Mouse (Mus musculus) heart, postnatal 36 days (tissue): ENCODE measurements around the gene Ugt1a2. TPM values are rescaled to one million over a fixed set of nuclear protein-coding genes. Genes with fewer than 3 reads are reported as not detected.
"Not testable (repeated sequence)": the region's sequence is repeated elsewhere in the genome, so short reads cannot be mapped to it uniquely, and the experiment has no call there.

Experiments used
- DNase-seq, 2 experiments: peaks; one replicate each; pipeline ENCODE4 v3.0.0; 2021 to 2022
- intact Hi-C: fragments of 180-260 bp; cut with DNase I; formaldehyde crosslinking; loops from one replicate; pipeline ENCODE4 v1.15.1; 2025
- total RNA-seq, 2 experiments: library from RNA; stranded (reverse); gene quantifications; 2 replicates each; pipeline ENCODE4 v1.2.3; 2021

Ugt1a2 gene
- total RNA-seq, 2 experiments from 2014 or later = 0.14 TPM; not detected in 1

DNA sequence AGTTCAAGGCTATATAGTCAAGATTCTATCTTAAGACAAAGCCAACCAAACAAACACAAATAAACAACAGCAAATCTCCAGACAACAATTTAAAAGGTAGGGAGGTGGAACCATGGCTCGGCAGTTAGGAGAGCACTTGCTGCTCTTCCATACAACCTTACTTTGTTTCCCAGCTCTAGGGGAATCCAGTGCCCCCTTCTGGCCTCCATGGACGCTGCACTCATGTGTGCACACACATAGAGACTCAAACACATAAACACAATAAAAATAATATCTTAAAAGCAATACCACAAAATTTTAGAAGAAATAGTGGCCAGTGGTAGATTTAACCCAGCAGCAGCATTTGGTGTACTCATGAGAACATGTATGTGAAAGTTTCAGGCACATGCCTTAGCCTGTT, 16.7 kb downstream of the Ugt1a2 start:
- DNase-seq = no peak
- intact Hi-C loops = no loop called here

DNA sequence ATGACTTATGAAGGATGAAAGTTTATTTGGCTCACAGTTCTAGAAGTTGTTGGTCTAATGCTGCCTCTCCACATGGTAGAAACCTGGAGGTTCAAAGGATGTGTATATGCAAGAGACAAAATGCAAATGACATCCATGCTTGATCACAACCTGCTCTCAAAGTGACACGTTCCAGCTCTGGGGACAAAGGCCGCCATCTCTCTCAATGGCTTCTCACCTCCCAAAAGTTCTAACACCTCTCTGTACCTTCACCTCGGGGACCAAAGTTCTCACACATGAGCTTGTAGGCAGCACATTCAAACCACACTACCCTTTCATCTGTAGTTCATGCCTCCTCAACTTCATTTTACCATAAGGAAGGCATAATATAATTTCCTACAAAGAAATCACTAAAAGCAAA, 17.2 kb downstream of the Ugt1a2 start:
- DNase-seq = no peak
- intact Hi-C loops = no loop called here

DNA sequence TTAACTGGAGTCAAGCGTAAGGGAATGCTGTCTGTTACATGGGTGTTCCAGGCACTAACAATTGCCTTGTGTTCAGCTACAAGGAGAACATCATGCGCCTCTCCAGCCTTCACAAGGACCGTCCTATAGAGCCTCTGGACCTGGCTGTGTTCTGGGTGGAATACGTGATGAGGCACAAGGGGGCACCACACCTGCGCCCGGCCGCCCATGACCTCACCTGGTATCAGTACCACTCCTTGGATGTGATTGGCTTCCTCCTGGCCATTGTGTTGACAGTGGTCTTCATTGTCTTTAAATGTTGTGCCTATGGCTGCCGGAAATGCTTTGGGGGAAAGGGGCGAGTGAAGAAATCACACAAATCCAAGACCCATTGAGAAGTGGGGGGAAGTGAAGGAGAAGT, 17.6 kb downstream of the Ugt1a2 start:
- intact Hi-C loops = no loop called here
- no peak for DNase-seq

DNA sequence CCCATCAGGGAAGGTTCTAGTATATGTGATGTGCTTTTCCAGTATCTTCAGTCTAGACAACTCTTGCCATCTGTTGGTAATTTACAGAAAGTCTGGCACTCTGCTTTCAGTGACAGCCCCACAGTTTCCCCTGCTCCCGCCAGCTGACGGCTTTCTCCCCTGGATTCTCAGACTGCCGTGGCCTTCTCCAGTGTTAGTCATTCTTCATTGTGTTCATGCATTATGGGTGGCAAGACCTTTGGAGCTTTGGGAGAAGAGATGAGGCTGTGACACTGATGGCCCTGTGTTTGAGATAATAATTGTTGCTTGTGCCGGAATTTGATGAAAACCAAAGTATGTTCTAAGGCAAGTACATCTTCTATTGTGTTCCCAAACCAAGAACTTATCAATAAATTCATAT, 18.2 kb downstream of the Ugt1a2 start:
- no peak for DNase-seq
- intact Hi-C loops = no loop called here

DNA sequence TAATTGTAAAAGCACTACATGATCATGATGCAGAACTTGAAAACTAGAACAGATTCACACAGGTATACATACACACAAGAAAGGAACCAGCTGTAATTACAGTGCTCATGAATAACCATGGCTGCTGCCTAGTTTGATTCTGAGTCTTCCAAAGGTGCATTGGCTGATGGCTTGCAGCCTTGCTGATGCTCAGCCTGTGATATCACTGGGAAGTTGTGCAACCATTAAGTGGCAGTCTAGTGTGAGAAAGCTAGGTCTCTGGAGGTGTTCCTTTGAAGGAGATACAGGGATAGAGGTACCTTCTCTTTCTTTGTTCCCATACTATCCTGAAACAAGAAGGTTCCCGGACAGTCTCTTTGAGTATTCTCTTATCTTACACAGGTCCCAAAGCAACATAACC, 18.7 kb downstream of the Ugt1a2 start:
- intact Hi-C loops = no loop called here
- DNase-seq = no peak

DNA sequence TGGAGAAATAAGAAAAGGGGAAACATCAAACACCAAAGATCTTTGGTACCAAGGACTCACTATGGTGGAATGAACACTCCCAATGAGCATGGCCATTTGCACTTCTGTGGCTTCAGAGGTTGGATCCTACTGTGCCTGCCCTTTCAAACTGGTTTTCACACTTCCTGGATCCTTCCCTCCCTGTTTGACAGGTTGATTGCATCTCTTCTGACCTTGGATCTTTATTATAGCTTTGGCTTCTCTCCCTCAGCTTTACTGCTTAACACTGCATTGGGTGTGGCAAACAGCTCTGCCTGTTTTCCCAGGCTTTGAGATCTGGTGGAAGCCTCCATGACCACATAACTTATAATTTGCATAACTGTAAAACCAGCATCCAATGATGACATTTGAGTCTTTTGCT, 19.9 kb downstream of the Ugt1a2 start:
- peak in 1 of 2 experiments; percentile 11 for DNase-seq
- intact Hi-C loops = no loop called here

DNA sequence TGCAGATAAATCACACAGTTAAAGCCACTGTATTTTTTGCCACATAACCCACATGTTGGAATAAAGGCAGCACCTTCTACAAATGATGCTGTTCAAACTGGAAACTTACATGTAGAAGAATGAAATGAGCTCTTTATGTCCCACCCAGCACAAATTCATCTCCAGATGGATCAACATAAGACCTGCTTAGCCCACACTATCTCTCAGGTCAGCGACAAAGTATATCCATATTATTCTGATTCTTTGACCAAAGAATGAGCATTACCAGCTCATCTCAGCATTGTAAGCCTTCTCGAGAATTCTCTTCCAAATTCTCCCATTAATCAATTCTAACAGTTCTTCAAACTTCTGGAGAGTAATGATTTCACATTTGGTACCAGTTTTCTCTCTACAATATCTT, 21.8 kb downstream of the Ugt1a2 start:
- no peak for DNase-seq
- intact Hi-C loops = no loop called here

- peak in 1 of 2 experiments; percentile 2 for DNase-seq
- intact Hi-C loops = not testable (repeated sequence)
These were observed 22.7 kb downstream of the Ugt1a2 start for GRCm38 (mm10) chr1:88223011-88223515.

DNA sequence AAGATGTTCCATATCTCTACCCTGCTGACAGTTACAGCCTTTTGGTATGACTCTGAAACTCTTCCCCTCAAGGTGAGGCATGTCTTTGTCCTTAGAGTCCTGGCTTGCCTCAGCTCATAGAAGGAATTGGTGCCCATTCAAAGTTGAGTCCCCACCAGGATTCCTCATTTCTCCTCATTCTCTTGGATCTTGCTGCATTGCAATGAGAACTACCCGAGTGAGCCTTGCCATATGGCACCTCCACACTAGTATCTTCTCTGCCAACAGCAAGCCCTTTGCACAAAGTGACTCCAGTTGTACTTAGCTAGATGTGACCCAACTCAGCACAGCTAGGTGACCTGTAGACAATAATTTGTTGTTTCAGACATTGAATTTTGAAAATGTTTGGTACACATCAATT, 23.2 kb downstream of the Ugt1a2 start:
- intact Hi-C loops = no loop called here

GRCm38 (mm10) chr1:88224029-88224776, 23.8 kb downstream of the Ugt1a2 start:
- intact Hi-C loops = no loop called here
- DNase-seq = peak in 1 of 2 experiments; percentile 21

More for the DNA sequence above, 23.2 kb downstream of the Ugt1a2 start:
- peak in 1 of 2 experiments; percentile 6 for DNase-seq

DNA sequence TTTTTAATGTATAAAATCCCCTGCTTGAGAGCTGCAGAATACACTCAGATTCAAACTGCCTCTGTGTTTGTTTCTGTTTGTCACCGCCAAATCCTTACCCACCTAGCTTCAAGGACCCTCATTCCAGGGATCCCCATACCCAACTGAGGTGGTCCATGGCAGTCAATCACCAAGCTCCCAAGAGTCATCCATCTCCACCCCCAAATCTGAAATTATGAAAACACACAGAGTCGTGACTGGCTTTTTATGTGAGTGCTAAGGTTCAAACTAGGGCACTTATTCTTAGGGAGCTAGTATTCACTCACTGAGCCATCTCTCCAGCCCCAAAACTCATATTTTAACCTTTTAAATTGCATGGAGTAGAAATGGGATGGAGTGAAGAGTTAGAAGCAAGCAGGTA, 24.9 kb downstream of the Ugt1a2 start:
- intact Hi-C loops, DNase-seq: not testable (repeated sequence)

DNA sequence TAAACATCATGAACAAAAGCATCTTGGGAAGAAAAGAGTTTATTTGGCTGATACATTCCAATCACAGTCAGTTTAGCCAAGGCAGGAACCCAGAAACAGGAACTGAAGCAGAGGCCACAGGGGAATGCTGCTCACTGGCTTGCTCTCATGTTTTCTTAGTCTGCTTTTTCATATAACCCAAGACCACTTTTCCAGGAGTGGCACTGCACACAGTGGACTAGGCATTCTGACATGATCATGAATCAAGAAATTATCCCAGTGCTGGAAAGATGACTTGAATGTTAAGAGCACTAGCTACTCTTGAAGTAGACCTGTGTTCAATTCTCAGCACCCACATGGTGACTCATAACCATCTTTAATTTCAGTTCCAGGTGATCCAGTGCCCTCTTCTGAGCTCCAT, 25.3 kb downstream of the Ugt1a2 start:
- intact Hi-C loops = no loop called here
- DNase-seq = peak; percentile 4 to 7

GRCm38 (mm10) chr1:88226670-88227379, 26.4 kb downstream of the Ugt1a2 start, which contains the start of gene Mroh2a:
TSS of gene Mroh2a (plus strand) at chr1:88226986.
- intact Hi-C loops = no loop called here
- DNase-seq = peak; percentile 20 to 32

DNA sequence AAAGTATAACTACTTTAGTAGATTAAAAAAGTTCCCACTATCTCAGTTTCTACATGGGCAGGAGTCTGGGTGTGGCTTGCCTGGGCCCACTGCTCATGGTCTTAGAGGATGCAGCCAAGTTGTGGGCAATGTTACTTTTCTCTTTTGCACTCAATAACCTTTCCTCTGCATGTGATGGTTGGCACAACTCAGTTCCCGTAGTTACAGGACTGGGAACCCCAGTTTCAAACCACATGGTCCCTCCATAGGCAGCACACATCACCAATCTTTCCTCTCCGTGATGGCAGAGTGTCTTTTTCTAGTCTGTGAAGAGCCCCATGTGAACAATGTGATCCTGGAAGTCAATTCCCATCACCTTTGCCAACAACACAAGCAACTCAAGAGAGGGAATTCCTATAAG, 27.1 kb downstream of the Ugt1a2 start:
- DNase-seq = peak; percentile 12 to 14
- intact Hi-C loops = no loop called here

DNA sequence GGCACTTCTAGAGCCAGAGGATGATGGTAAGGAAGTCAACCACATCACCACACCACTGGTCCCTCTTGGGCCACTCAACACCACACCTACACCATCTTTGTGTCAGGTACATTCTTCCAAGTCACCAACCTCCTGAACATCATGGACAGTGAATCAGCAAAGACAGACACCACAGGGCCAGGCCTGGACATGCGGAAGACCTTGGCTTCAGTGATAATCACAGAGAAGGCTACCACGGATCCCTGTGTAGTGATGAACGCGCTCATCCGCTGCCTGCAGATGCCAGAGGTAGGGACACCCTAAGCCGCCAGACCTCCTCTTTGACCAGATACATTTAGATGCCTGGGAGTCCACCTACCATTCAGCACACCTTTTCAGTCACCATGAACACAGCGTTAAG, 27.7 kb downstream of the Ugt1a2 start:
- DNase-seq = peak; percentile 10
- intact Hi-C loops = no loop called here

DNA sequence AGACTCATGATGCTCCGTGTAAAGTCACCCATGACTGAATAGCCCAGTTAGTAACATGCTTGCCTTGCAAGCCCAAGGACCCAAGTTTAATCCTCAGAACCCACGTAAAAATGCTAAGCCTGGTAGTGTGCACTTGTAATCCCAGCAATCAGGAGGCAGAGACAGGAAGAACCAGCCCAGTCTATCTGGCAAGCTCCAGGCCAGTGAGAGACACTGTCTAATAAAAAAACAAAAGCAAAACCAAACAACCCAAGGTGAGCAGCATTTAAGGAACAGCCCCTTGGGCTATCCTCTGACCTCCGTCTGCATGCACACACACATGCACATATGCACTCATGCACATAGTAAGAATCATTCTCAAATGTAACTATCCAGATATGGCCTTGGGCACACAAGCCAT, 29.2 kb downstream of the Ugt1a2 start:
- DNase-seq = peak in 1 of 2 experiments; percentile 3

DNA sequence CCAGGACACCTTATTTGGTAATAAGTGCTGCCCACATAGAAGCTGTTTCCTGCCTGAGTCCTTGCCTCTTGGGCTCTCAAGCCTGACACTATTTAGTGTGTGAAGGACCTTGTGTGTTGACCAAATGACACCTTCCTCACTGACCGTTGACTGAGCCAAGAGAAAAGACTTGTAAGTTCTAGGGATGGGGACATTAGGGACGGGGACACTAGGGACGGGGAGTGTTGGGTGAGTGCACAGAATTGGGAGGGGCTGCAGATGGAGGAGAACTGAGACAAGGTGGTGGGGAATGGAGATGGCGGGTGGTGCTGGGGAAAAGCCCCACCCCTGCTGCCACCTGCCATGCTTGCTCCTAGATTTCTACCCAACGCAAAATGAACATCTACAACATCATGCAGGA, 29.6 kb downstream of the Ugt1a2 start:
- no peak for DNase-seq
- intact Hi-C loops = no loop called here

More for the DNA sequence above, 29.2 kb downstream of the Ugt1a2 start:
- intact Hi-C loops = no loop called here

GRCm38 (mm10) chr1:88230421-88230820, 30.0 kb downstream of the Ugt1a2 start:
- DNase-seq = no peak
- intact Hi-C loops = no loop called here

DNA sequence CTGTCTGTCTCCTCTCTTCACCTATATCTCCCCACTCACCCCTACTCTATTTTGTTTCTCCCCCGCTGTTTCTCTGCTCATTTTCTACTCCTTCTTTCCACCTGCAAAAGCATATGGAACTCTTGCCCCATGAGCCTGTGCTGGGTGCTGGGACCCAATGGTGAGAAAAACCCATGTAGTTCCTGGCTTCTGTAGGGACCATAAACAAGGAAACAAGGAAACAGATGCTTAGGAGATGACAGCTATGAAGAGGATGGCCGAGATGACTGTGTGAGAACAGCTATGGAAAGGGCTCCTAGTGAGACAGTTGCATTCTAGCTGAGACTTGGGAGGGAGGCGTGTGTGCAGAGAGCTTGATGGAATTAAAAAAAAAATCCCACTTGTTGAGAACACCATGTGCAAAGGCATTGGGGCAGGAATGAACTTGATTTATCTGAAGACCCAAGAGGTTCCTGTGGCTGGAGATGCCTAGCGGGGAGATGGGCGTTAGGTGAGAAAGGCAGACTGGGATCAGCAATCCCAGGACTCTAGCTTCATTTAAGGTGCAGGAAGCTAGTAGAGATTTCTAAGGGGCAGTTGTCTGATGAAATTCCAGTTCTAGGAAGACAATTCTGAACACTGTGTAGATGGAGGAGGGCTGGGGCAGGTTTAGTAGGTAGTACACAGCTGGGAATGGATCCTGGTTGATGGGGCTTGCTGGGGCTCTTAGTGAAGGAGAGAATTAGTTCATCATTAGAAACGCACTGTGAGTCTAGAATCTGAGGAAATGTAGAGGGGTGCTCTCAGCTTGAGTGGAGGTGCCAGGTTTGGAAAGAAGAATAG, 30.8 kb downstream of the Ugt1a2 start:
- no peak for DNase-seq
- intact Hi-C loops = no loop called here

DNA sequence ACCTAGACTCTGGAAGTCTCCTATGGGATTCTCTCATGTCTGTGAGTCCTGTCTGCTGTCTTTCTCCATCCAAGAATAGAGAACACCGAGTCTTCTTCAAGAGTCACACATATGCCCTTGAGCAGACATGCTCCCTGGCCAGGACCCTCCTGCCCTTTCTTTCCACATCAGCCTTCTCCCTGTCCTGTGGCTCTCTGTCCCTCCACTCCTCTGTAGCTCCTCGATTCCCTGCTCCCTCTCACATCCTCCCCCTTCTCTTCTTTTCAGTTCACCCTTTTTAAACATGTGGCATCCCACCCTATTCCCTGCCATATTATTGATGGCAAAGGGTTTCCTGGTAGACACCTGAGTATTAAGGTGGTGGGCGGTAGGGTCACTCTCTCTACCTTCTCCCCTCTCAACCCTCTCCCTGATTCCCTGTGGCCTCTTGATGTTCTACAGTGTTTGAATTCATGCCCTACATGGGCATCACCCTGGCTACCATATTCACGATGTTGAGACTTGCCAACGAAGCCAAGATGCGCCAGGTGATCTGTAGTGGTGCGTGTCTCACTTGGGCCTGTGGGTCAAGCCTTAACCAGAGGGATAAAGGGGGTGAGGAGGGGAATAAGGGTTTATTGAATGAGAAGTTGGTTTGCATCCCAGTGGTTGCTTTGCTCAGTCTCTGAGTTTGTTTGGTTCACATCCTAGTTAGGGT, 31.6 kb downstream of the Ugt1a2 start:
- no peak for DNase-seq
- intact Hi-C loops = no loop called here
